Mouse (Mus musculus): ENCODE results near the gene Smyd5. TPM values are rescaled to one million over a fixed set of nuclear protein-coding genes. Genes with fewer than 3 reads are reported as not detected.
A peak's percentile ranks its signal among the peaks of the same experiment; 100 is the strongest.

Smyd5 gene
- polyA plus RNA-seq, 1 experiment from 2014 or later, result 83.9 TPM

DNA sequence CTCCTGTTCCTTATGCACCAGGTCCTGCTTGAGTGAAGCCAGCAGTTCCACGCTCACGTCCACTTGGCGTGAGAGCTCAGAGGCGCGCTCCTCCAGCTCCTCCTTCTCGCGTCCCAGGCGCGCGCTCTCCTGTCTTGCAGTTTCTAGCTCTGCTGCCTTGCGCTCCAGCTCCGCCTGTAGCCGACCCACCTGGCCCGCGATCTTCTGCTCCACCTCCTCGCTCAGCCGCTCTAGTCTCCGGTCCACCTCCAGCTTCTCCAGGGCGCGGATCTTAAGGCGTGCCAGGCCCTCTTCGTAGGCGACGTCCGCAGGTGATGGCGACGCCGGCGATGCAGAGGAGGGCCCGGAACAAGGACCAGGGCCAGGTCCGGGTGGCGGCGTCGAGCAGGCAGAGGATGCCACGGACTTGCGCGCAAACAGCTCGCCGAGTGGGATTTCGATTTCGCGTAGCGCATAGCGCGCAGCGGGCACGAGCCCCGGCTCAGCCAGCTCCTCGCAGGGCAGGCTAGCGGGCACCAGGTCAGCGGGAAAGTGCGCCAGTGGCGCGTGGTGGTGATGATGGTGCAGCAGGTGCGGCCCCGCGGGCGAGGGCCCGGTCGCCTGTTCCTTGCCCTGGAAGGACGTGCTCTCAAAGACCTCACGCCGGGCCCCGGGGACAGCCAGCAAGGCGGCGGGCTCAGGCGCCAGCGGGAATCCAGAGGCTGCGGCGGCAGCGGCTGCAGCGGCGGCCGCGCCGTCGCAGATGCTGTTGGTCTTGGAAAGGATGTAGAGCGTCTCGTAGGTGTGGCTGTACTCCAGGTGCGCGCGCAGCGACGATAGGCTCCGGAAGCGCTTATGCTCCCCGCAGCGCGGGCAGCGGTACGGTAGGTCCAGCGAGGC is 52.3 kb downstream of the Smyd5 start:
- Histone ChIP-seq H3K27me3 (ENCODE audit: low read depth, poor library complexity, severe bottlenecking) (peaks cover 82% of the 10 kb centered on the region), H3K9me3 (replicated peaks) (no peaks in the 10 kb centered on the region), H3K4me3 (peak overlapping the region; percentile 51), H3K36me3 (no peaks in the 10 kb centered on the region), H3K4me1 (peaks cover 30% of the 10 kb centered on the region), H3K27ac (replicated peaks) (no peak overlapping the region)
- DNase-seq (ENCODE audit: low spot score), result peak; percentile 40
- 4% methylated on average over 92 of the region's 92 CpGs for WGBS

GRCm38 (mm10) chr6:85485738-85486137 is 53.9 kb downstream of the Smyd5 start:
- H3K36me3 ChIP-seq, result no peaks in the 10 kb centered on the region
- H3K4me3 ChIP-seq, result no peak overlapping the region
- 82% methylated on average over 2 of the region's 2 CpGs for WGBS
- no peak for DNase-seq (ENCODE audit: low spot score)
- H3K27me3 ChIP-seq (ENCODE audit: low read depth, poor library complexity, severe bottlenecking), result peaks cover 66% of the 10 kb centered on the region
- H3K27ac ChIP-seq (replicated peaks), result no peak overlapping the region
- peaks cover 40% of the 10 kb centered on the region for H3K4me1 ChIP-seq
- H3K9me3 ChIP-seq (replicated peaks), result no peaks in the 10 kb centered on the region

DNA sequence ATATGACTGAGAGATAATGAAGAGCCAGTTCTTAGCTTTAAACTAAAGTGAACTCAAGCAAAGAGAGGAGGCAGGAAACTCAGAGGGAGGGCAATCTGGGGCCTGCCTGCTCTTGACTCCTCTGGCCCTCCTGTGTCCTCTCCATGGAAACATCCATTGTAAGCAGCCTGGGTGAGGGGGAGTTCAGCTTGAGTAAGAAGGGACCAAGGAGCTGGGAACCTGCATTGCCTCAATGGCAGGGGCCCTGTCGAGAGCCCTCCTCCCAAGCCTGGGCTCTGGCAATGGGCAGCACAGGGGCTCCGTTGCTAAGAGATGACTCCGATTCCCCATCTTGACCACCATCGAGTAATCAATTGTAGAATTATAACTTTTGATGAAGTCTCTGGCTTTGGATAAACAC is 56.7 kb downstream of the Smyd5 start:
- Histone ChIP-seq H3K4me1 (peaks cover 40% of the 10 kb centered on the region), H3K9me3 (replicated peaks) (no peaks in the 10 kb centered on the region), H3K36me3 (no peaks in the 10 kb centered on the region), H3K27ac (replicated peaks) (peak overlapping the region; percentile 67), H3K4me3 (no peak overlapping the region), H3K27me3 (ENCODE audit: low read depth, poor library complexity, severe bottlenecking) (peaks cover 43% of the 10 kb centered on the region)
- DNase-seq (ENCODE audit: low spot score), result peak; percentile 40
- WGBS, result 28% methylated on average over 4 of the region's 4 CpGs

- DNase-seq (ENCODE audit: low spot score), result no peak
- H3K36me3 ChIP-seq, result no peaks in the 10 kb centered on the region
- H3K4me1 ChIP-seq, result peaks cover 28% of the 10 kb centered on the region
- peaks cover 31% of the 10 kb centered on the region for H3K27me3 ChIP-seq (ENCODE audit: low read depth, poor library complexity, severe bottlenecking)
- no peak overlapping the region; the same call in 1 of the 2 replicates for H3K27ac ChIP-seq (replicated peaks)
- H3K4me3 ChIP-seq, result no peak overlapping the region
- WGBS, result 80% methylated on average over 3 of the region's 3 CpGs
- H3K9me3 ChIP-seq (replicated peaks), result no peaks in the 10 kb centered on the region
Observed at GRCm38 (mm10) chr6:85489717-85490116, 57.9 kb downstream of the Smyd5 start.

DNA sequence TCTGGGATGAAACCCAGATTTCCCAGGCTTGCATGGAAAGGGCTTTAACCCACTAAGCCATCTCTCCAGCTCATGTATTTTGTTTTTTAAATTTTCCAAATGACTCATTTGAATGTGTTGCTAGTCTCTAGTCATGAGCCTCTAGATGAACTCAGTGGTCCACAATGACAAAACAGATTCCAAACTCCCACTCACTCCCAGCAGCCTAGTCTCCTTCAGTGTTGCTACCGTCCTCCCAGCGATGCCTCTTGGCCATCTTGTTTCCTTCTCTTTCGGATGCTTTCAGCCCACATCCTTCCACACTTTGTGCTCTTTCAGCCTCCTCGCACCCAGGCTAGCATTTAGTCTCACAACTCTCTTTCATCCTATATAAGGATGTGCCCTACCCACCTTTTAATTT is 58.5 kb downstream of the Smyd5 start:
- no peak overlapping the region for H3K4me3 ChIP-seq
- DNase-seq (ENCODE audit: low spot score), result no peak
- H3K4me1 ChIP-seq, result peaks cover 27% of the 10 kb centered on the region
- H3K9me3 ChIP-seq (replicated peaks), result no peaks in the 10 kb centered on the region
- H3K27me3 ChIP-seq (ENCODE audit: low read depth, poor library complexity, severe bottlenecking), result peaks cover 25% of the 10 kb centered on the region
- 89% methylated on average over 4 of the region's 4 CpGs for WGBS
- H3K27ac ChIP-seq (replicated peaks), result no peak overlapping the region
- no peaks in the 10 kb centered on the region for H3K36me3 ChIP-seq

DNA sequence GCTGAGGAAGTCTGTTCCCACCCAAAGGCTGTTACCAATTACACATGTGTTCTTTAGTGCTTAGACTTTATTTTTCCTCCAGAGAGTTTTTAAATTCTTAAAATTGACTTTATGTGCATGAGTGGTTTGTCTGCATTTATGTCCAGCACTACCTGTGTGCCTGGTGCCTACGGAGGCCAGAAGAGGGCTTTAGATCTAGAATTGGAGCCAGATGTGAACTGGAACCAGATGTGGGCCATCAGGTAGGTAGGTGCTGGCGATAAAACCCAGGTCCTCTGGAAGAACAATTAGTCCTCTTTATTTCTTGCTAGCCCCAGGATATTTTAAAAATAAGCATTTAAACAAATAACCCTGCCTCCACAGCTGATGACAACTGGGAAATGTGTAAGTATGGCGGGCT is 59.8 kb downstream of the Smyd5 start:
- peaks cover 27% of the 10 kb centered on the region for H3K4me1 ChIP-seq
- H3K9me3 ChIP-seq (replicated peaks), result no peaks in the 10 kb centered on the region
- H3K27me3 ChIP-seq (ENCODE audit: low read depth, poor library complexity, severe bottlenecking), result peaks cover 12% of the 10 kb centered on the region
- 95% methylated on average over 3 of the region's 3 CpGs for WGBS
- H3K4me3 ChIP-seq, result no peak overlapping the region
- no peak for DNase-seq (ENCODE audit: low spot score)
- H3K27ac ChIP-seq (replicated peaks), result no peak overlapping the region
- H3K36me3 ChIP-seq, result no peaks in the 10 kb centered on the region

Other genes starting within 250 kb of the Smyd5 start
- gene Emx1, start 244.6 kb upstream of the Smyd5 start, polyA plus RNA-seq (2016; fragmentation: Nextera tagmentation; extraction: Ambion mirVana), result 2.2 and 3.5 TPM in 2 replicates
- gene Sfxn5, start 98.6 kb upstream of the Smyd5 start, polyA plus RNA-seq (2016; fragmentation: Nextera tagmentation; extraction: Ambion mirVana), result 8.7 and 10.5 TPM in 2 replicates
- gene Rab11fip5, start 57.4 kb upstream of the Smyd5 start, polyA plus RNA-seq (2016; fragmentation: Nextera tagmentation; extraction: Ambion mirVana), result 4.2 and 6.4 TPM in 2 replicates
- gene Noto, start 8.1 kb upstream of the Smyd5 start, polyA plus RNA-seq (2016; fragmentation: Nextera tagmentation; extraction: Ambion mirVana), result not detected in 2 replicates
- 700 and 751 TPM in 2 replicates for gene Cct7, start 19.5 kb downstream of the Smyd5 start, polyA plus RNA-seq (2016; fragmentation: Nextera tagmentation; extraction: Ambion mirVana)
- gene Pradc1, start 20.0 kb downstream of the Smyd5 start, polyA plus RNA-seq (2016; fragmentation: Nextera tagmentation; extraction: Ambion mirVana), result 42.8 and 44.9 TPM in 2 replicates
- 0.68 and 0.79 TPM in 2 replicates for gene Fbxo41, start 71.0 kb downstream of the Smyd5 start, polyA plus RNA-seq (2016; fragmentation: Nextera tagmentation; extraction: Ambion mirVana)
- gene Egr4, start 81.6 kb downstream of the Smyd5 start, polyA plus RNA-seq (2016; fragmentation: Nextera tagmentation; extraction: Ambion mirVana), result 0.06 TPM in 1 of 2 replicates, not detected in the other
- 9.6 and 10.5 TPM in 2 replicates for gene Alms1, start 155.5 kb downstream of the Smyd5 start, polyA plus RNA-seq (2016; fragmentation: Nextera tagmentation; extraction: Ambion mirVana)

Data from midbrain, embryonic 10.5 days (tissue).